Mouse (Mus musculus) kidney, postnatal 0 days (tissue): ENCODE data around the gene Mbtd1. TPM values are rescaled to one million over a fixed set of nuclear protein-coding genes. Genes with fewer than 3 reads are reported as not detected.
"Not testable (repeated sequence)": the region's sequence is repeated elsewhere in the genome, so short reads cannot be mapped to it uniquely, and the experiment has no call there.

ENCODE experiments used
- ATAC-seq: fragments of 200-750 bp; cut with Nextera tagmentation; replicated peaks from 2 replicates; pipeline ENCODE4 v1.8.0; 2017; ENCODE audit warnings: low read depth, moderate number of reproducible peaks, moderate TSS enrichment, moderate library complexity; ENCODE audit not compliant: low FRiP score
- DNase-seq: peaks from one replicate; pipeline ENCODE4 v3.0.0-alpha.2; 2016; ENCODE audit warnings: low spot score
- H3K27ac ChIP-seq: fragments of 300-500 bp; sonication (generic); 2 replicates; pipeline ENCODE4 v1.5.1; 2014; ENCODE audit warnings: mild to moderate bottlenecking
- H3K27me3 ChIP-seq: fragments of 300-500 bp; sonication (generic); 2 replicates; pipeline ENCODE4 v1.6.1; 2014; ENCODE audit warnings: low read length, mixed read lengths; ENCODE audit not compliant: insufficient read depth
- H3K36me3 ChIP-seq: fragments of 300-500 bp; sonication (generic); 2 replicates; pipeline ENCODE4 v1.6.1; 2014; ENCODE audit warnings: low read length, mixed read lengths; ENCODE audit not compliant: insufficient read depth
- H3K4me1 ChIP-seq: fragments of 300-500 bp; sonication (generic); replicated peaks from 2 replicates; pipeline ENCODE4 v1.6.1; 2014; ENCODE audit warnings: antibody characterized with exemption, low read length, mixed read lengths; ENCODE audit not compliant: insufficient read depth
- H3K4me2 ChIP-seq: fragments of 300-500 bp; sonication (generic); 2 replicates; pipeline ENCODE4 v1.6.1; 2014; ENCODE audit warnings: mild to moderate bottlenecking, low read length, moderate library complexity, mixed read lengths
- H3K4me3 ChIP-seq: fragments of 300-500 bp; sonication (generic); replicated peaks from 2 replicates; pipeline ENCODE4 v1.5.1; 2014; ENCODE audit warnings: low read depth, low read length
- H3K9ac ChIP-seq: fragments of 300-500 bp; sonication (generic); 2 replicates; pipeline ENCODE4 v1.6.1; 2014; ENCODE audit warnings: low read depth, low read length
- H3K9me3 ChIP-seq: fragments of 300-500 bp; sonication (generic); replicated peaks from 2 replicates; pipeline ENCODE4 v1.6.1; 2016; ENCODE audit warnings: low read length, inconsistent platforms, mixed read lengths
- CTCF ChIP-seq: IDR thresholded peaks from 2 replicates; pipeline ENCODE4 v1.5.1; 2016; ENCODE audit warnings: antibody characterized with exemption, low read depth, mild to moderate bottlenecking, moderate library complexity
- WGBS: fragments of 180-500 bp; shearing (Covaris S2); extraction: QIAGEN DNeasy Blood & Tissue Kit; methylation state at CpG from one replicate; pipeline ENCODE4 v1.1.7; 2014; 5-methylcytosine and 5-hydroxymethylcytosine counted together
- polyA plus RNA-seq: library from polyadenylated mRNA; unstranded; fragments of >200 nt; fragmentation: Nextera tagmentation; extraction: Ambion mirVana; gene quantifications from 2 replicates; pipeline ENCODE4 v1.2.1, GENCODE M21; 2015

Mbtd1 gene
- polyA plus RNA-seq, 1 experiment from 2014 or later, result 24.3 TPM

DNA sequence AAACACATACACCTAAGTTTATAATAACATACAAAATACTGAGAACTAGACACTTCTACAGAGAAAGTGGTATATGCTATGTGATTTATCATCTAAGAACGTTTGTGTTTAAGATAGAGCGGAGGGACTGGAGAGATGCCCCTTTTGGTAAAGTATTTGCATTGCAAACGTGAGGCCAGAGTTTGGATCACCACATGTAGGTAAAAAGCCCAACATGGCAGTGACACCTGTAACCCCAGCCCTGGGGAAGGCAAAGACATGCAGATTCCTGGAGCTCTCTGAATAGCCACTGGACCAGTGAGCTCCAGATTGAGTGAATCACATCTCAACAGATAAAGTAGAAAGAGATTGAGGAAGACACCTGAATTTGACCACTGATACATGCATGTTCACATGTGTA is 12.1 kb downstream of the Mbtd1 start:
- Histone ChIP-seq H3K36me3 (0 out of 2 replicates have a peak, but pooled peaks cover 8% of the 10 kb centered on the region), H3K9ac (no peak overlapping the region), H3K27ac (no peak overlapping the region), H3K9me3 (no peaks in the 10 kb centered on the region), H3K4me3 (no peak overlapping the region), H3K4me1 (no peaks in the 10 kb centered on the region), H3K27me3 (no peaks in the 10 kb centered on the region), H3K4me2 (no peak overlapping the region)
- DNase-seq, result no peak
- WGBS, result 75% methylated on average over 3 of the region's 3 CpGs
- no peak for TF ChIP-seq CTCF
- no peak for ATAC-seq

DNA sequence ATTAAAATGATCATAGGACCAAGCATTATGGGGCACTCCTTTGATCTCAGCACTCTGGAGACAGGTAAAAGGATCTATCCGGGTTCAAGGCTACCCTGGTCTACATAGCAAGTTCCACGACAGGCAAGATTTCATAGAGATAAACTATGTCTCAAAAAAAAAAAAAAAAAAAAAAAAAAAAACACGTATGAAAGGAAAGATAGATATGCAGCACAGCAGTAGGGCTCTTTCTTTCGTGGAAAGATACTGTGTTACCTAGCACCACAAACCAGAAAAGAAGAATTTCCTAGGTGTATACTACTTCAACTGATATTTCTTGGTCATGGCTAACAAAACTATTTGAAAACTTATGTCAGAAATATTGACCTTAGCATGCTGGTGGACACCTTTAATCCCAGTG is 21.2 kb downstream of the Mbtd1 start:
- Histone ChIP-seq H3K4me3 (no peak overlapping the region), H3K36me3 (peaks cover 19% of the 10 kb centered on the region)
- WGBS, result 87% methylated on average over 4 of the region's 4 CpGs

GRCm38 (mm10) chr11:93907839-93908238 is 22.2 kb downstream of the Mbtd1 start:
- no peak for ATAC-seq
- no peaks in the 10 kb centered on the region for H3K27me3 ChIP-seq
- H3K9ac ChIP-seq, result no peak overlapping the region
- TF ChIP-seq CTCF, result no peak
- no peak overlapping the region for H3K27ac ChIP-seq
- H3K4me2 ChIP-seq, result no peak overlapping the region
- 82% methylated on average over 3 of the region's 3 CpGs for WGBS
- no peaks in the 10 kb centered on the region for H3K4me1 ChIP-seq
- H3K36me3 ChIP-seq, result peaks cover 19% of the 10 kb centered on the region
- no peaks in the 10 kb centered on the region for H3K9me3 ChIP-seq
- no peak overlapping the region for H3K4me3 ChIP-seq
- DNase-seq, result no peak

More for the DNA sequence above, 21.2 kb downstream of the Mbtd1 start:
- DNase-seq, result no peak
- no peak for TF ChIP-seq CTCF
- no peak overlapping the region for H3K9ac ChIP-seq
- no peak for ATAC-seq
- no peaks in the 10 kb centered on the region for H3K4me1 ChIP-seq
- H3K27ac ChIP-seq, result no peak overlapping the region
- no peak overlapping the region for H3K4me2 ChIP-seq
- H3K9me3 ChIP-seq, result no peaks in the 10 kb centered on the region
- H3K27me3 ChIP-seq, result no peaks in the 10 kb centered on the region

DNA sequence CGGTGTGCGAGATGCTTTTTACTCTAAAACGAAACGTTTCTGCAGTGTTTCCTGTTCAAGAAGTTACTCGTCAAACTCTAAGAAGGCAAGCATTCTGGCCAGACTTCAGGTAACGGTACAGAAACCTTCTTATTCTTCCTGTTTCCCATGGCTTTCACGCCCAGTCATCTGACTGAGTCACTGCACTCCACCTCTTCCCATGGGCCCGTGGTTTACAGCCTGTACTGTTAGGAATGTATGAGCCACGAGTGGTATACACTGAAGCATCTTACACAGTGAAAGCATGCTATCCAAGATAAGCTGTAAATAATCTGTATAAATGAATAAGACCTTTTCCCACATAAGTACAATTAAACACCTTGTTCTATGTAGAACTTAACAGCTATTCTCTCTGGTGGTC is 23.2 kb downstream of the Mbtd1 start:
- WGBS, result 85% methylated on average over 9 of the region's 9 CpGs
- no peak overlapping the region for H3K4me2 ChIP-seq
- H3K27ac ChIP-seq, result no peak overlapping the region
- no peak overlapping the region for H3K4me3 ChIP-seq
- no peak for TF ChIP-seq CTCF
- no peak overlapping the region for H3K9ac ChIP-seq
- ATAC-seq (no peak), DNase-seq (no peak)
- no peaks in the 10 kb centered on the region for H3K9me3 ChIP-seq
- no peaks in the 10 kb centered on the region for H3K4me1 ChIP-seq
- no peaks in the 10 kb centered on the region for H3K27me3 ChIP-seq
- H3K36me3 ChIP-seq, result peaks cover 19% of the 10 kb centered on the region

- DNase-seq (no peak), ATAC-seq (no peak)
- no peak overlapping the region for H3K4me2 ChIP-seq
- H3K9me3 ChIP-seq, result no peaks in the 10 kb centered on the region
- no peak overlapping the region for H3K4me3 ChIP-seq
- no peaks in the 10 kb centered on the region for H3K4me1 ChIP-seq
- H3K36me3 ChIP-seq, result peaks cover 30% of the 10 kb centered on the region
- 83% methylated on average over 3 of the region's 3 CpGs for WGBS
- H3K27ac ChIP-seq, result no peak overlapping the region
- no peak overlapping the region for H3K9ac ChIP-seq
- no peak for TF ChIP-seq CTCF
- no peaks in the 10 kb centered on the region for H3K27me3 ChIP-seq
These were observed 26.0 kb downstream of the Mbtd1 start for GRCm38 (mm10) chr11:93911603-93912002.

DNA sequence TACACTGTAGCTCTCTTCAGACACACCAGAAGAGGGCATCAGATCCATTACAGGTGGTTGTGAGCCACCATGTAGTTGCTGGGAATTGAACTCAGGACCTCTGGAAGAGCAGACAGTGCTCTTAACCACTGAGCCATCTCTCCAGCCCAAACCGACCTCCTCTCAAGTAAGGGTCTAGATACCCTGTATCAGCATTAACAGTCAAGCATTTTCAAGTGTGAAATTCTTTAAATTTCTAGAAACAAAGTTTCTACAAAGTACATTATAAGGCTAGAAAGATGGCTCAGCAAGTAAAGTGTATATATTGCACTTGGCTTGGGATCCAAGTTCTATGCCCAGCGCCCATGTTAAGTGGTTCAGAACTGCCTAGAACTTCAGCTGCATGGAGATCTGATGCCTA is 29.4 kb downstream of the Mbtd1 start:
- not testable (repeated sequence) for H3K27me3 ChIP-seq

GRCm38 (mm10) chr11:93929106-93929505 is 43.5 kb downstream of the Mbtd1 start:
- no peak overlapping the region for H3K9ac ChIP-seq
- no peaks in the 10 kb centered on the region for H3K9me3 ChIP-seq
- H3K27me3 ChIP-seq, result no peaks in the 10 kb centered on the region
- ATAC-seq (no peak), DNase-seq (no peak)
- no peak overlapping the region for H3K27ac ChIP-seq
- no peak overlapping the region for H3K4me2 ChIP-seq
- no peak overlapping the region for H3K4me3 ChIP-seq
- no peaks in the 10 kb centered on the region for H3K4me1 ChIP-seq
- peaks cover 45% of the 10 kb centered on the region for H3K36me3 ChIP-seq
- peak; percentile 33; the same call in 1 of the 2 replicates for TF ChIP-seq CTCF

More for the DNA sequence above, 29.4 kb downstream of the Mbtd1 start:
- not testable (repeated sequence) for H3K27ac ChIP-seq, H3K4me1 ChIP-seq, H3K4me3 ChIP-seq, H3K9ac ChIP-seq, H3K9me3 ChIP-seq, DNase-seq, ATAC-seq, H3K4me2 ChIP-seq
- H3K36me3 ChIP-seq, result peaks cover 40% of the 10 kb centered on the region
- WGBS, result 94% methylated on average over 2 of the region's 2 CpGs
